In genomic region chr15:89475611-89476474, GRCm38 (mm10) we compare ENCODE assay signal across 8 mouse cellular contexts. TPM values are rescaled to one million over a fixed set of nuclear protein-coding genes. Genes with fewer than 3 reads are reported as not detected.
DNase-seq lines count a peak whose midpoint lies in the region; ATAC-seq and TF ChIP-seq lines count a peak whose summit lies in the region.

No protein-coding gene starts in this region.

- peaks cover 12% of the 10 kb centered on the region for H3K4me1 ChIP-seq in embryonic facial prominence, embryonic 14.5 days (ENCODE audit: control insufficient read depth, insufficient read depth, low read length)
- peaks cover 11% of the 10 kb centered on the region for H3K4me1 ChIP-seq in heart, adult 2 months (ENCODE audit: control insufficient read depth, insufficient read depth, low read length)
- H3K4me1 ChIP-seq in limb, embryonic 14.5 days (ENCODE audit: control insufficient read depth, insufficient read depth, low read length): peaks cover 7% of the 10 kb centered on the region; the same call in 1 of the 2 replicates
- peaks cover 14% of the 10 kb centered on the region for H3K4me1 ChIP-seq in midbrain, postnatal 0 days (ENCODE audit: insufficient read depth, low read length)

- H3K27me3 ChIP-seq in embryonic facial prominence, embryonic 14.5 days (replicated peaks; ENCODE audit: control insufficient read depth, insufficient read depth, low read length): no peaks in the 10 kb centered on the region
- H3K27me3 ChIP-seq in heart, adult 2 months (ENCODE audit: control insufficient read depth, insufficient read depth, low read length): no peaks in the 10 kb centered on the region
- H3K27me3 ChIP-seq in limb, embryonic 14.5 days (ENCODE audit: control insufficient read depth, insufficient read depth, low read length): no peaks in the 10 kb centered on the region
- H3K27me3 ChIP-seq in midbrain, postnatal 0 days (ENCODE audit: insufficient read depth, low read length): no peaks in the 10 kb centered on the region

- H3K4me3 ChIP-seq in embryonic facial prominence, embryonic 14.5 days (ENCODE audit: low read depth, low read length): peak overlapping the region; percentile 63
- H3K4me3 ChIP-seq in heart, adult 2 months: peak overlapping the region; percentile 68
- peak overlapping the region; percentile 46 for H3K4me3 ChIP-seq in limb, embryonic 14.5 days (replicated peaks; ENCODE audit: low read length)
- H3K4me3 ChIP-seq in midbrain, postnatal 0 days (ENCODE audit: low read depth, low read length): peak overlapping the region; percentile 47

- H3K36me3 ChIP-seq in embryonic facial prominence, embryonic 14.5 days (ENCODE audit: control insufficient read depth, insufficient read depth, low read length): no peaks in the 10 kb centered on the region
- H3K36me3 ChIP-seq in heart, adult 2 months (ENCODE audit: control insufficient read depth, insufficient read depth, low read length): no peaks in the 10 kb centered on the region
- H3K36me3 ChIP-seq in limb, embryonic 14.5 days (ENCODE audit: control insufficient read depth, insufficient read depth, low read length): no peaks in the 10 kb centered on the region
- 0 out of 2 replicates have a peak, but pooled peaks cover 3% of the 10 kb centered on the region for H3K36me3 ChIP-seq in midbrain, postnatal 0 days (ENCODE audit: insufficient read depth, low read length)

- peak; percentile 95 for DNase-seq in 3134 (ENCODE audit: extremely low read depth, insufficient read length, low spot score)
- peak; percentile 86 to 89 for DNase-seq in adrenal gland, postnatal 4 days (ENCODE audit: low spot score in 2 of 2)
- DNase-seq in embryonic facial prominence, embryonic 14.5 days (ENCODE audit: low spot score): peak; percentile 96
- DNase-seq in heart, adult 2 months: peak; percentile 96 to 97
- DNase-seq in kidney, adult 9 months: peak; percentile 95
- peak; percentile 93 for DNase-seq in limb, embryonic 14.5 days (ENCODE audit: low spot score)
- peak; percentile 91 for DNase-seq in midbrain, postnatal 0 days (ENCODE audit: low spot score)
- DNase-seq in spleen, postnatal 14 days (ENCODE audit: low spot score in 2 of 2): peak; percentile 83 to 87

- H3K9me3 ChIP-seq in embryonic facial prominence, embryonic 14.5 days (ENCODE audit: control insufficient read depth, low read length): no peaks in the 10 kb centered on the region
- H3K9me3 ChIP-seq in limb, embryonic 14.5 days (ENCODE audit: control insufficient read depth, low read length): no peaks in the 10 kb centered on the region
- no peaks in the 10 kb centered on the region for H3K9me3 ChIP-seq in midbrain, postnatal 0 days (ENCODE audit: low read length)

- peak overlapping the region; percentile 72 for H3K27ac ChIP-seq in embryonic facial prominence, embryonic 14.5 days (replicated peaks; ENCODE audit: low read depth, low read length)
- peak overlapping the region; percentile 94 for H3K27ac ChIP-seq in heart, adult 2 months
- H3K27ac ChIP-seq in limb, embryonic 14.5 days (replicated peaks; ENCODE audit: low read depth, low read length): peak overlapping the region; percentile 1; the same call in 1 of the 2 replicates
- peak overlapping the region; percentile 81 for H3K27ac ChIP-seq in midbrain, postnatal 0 days (ENCODE audit: low read depth, low read length)

- no peak for TF ChIP-seq CTCF in heart, adult 2 months (IDR thresholded peaks at IDR 0.05)
- 0 out of 2 replicates have a peak, but pooled peaks have one; percentile 9 for TF ChIP-seq CTCF in midbrain, postnatal 0 days (IDR thresholded peaks at IDR 0.05)

- TF ChIP-seq EP300 in heart, adult 2 months (IDR thresholded peaks at IDR 0.05; ENCODE audit: insufficient read depth, low read depth, low read length): 0 out of 2 replicates have a peak, but pooled peaks have one; percentile 52

- peak; percentile 86 for TF ChIP-seq POLR2A in heart, adult 2 months (IDR thresholded peaks at IDR 0.05; ENCODE audit: insufficient read depth, low read depth, low read length)
- peak; percentile 49; the same call in 1 of the 2 replicates for TF ChIP-seq POLR2A in limb, embryonic 14.5 days (IDR thresholded peaks at IDR 0.05; ENCODE audit: borderline replicate concordance, extremely low read depth, insufficient read depth, insufficient read length)

- 11% methylated on average over 36 of the region's 44 CpGs for WGBS in embryonic facial prominence, embryonic 14.5 days
- 7% methylated on average over 44 of the region's 44 CpGs for WGBS in heart, adult 2 months
- 11% methylated on average over 35 of the region's 44 CpGs for WGBS in limb, embryonic 14.5 days
- WGBS in midbrain, postnatal 0 days: 8% methylated on average over 44 of the region's 44 CpGs

- intact Hi-C loops in heart, adult 2 months (cut with DNase I): loop anchor here (2.0 to 10.0 kb wide), 2 partner anchors 21 to 611 kb away; partner anchors contain the start of gene Pim3

- ATAC-seq in embryonic facial prominence, embryonic 14.5 days (ENCODE audit: low read depth): peak; percentile 99
- peak; percentile 98 for ATAC-seq in limb, embryonic 14.5 days (ENCODE audit: low FRiP score, low read depth)
- peak; percentile 95 for ATAC-seq in midbrain, postnatal 0 days (ENCODE audit: low FRiP score)

- peak overlapping the region; percentile 96 for H3K4me2 ChIP-seq in embryonic facial prominence, embryonic 14.5 days (ENCODE audit: low read depth, low read length)
- H3K4me2 ChIP-seq in limb, embryonic 14.5 days (replicated peaks; ENCODE audit: low read depth, low read length, severe bottlenecking): peak overlapping the region; percentile 93
- H3K4me2 ChIP-seq in midbrain, postnatal 0 days (ENCODE audit: low read depth, low read length, poor library complexity, severe bottlenecking): peak overlapping the region; percentile 69

- no peaks in the 10 kb centered on the region for H3K79me2 ChIP-seq in heart, adult 2 months (replicated peaks; ENCODE audit: control insufficient read depth, insufficient read depth, low read length)

- peak overlapping the region; percentile 76 for H3K9ac ChIP-seq in embryonic facial prominence, embryonic 14.5 days (ENCODE audit: low read depth, low read length)
- H3K9ac ChIP-seq in heart, adult 2 months (ENCODE audit: low read depth, low read length): peak overlapping the region; percentile 71
- H3K9ac ChIP-seq in limb, embryonic 14.5 days (ENCODE audit: low read depth, low read length, severe bottlenecking): peak overlapping the region; percentile 64
- H3K9ac ChIP-seq in midbrain, postnatal 0 days (replicated peaks; ENCODE audit: low read length, poor library complexity, severe bottlenecking): peak overlapping the region; percentile 65

RNA-seq across cellular contexts. Expression of gene Arsa, which starts 1.4 kb away (rescaled TPM):
- 10 to 100 TPM; 24.4 to 25.0 TPM for total RNA-seq in adrenal gland, postnatal 4 days (2021)
- 18.5 and 20.7 TPM in 2 replicates for polyA plus RNA-seq in embryonic facial prominence, embryonic 14.5 days (2014; fragmentation: Nextera tagmentation; extraction: Ambion mirVana)
- 10 to 100 TPM; 11.1 to 13.5 TPM for total RNA-seq in heart, adult 2 months (2021)
- 19.5 and 22.1 TPM in 2 replicates for polyA plus RNA-seq in heart, adult 2 months (2012; rRNA removed)
- polyA plus RNA-seq in limb, embryonic 14.5 days (2012; rRNA removed): 30.7 and 38.5 TPM in 2 replicates
- polyA plus RNA-seq in limb, embryonic 14.5 days (2014; fragmentation: Nextera tagmentation; extraction: Ambion mirVana): 18.3 and 21.7 TPM in 2 replicates
- total RNA-seq in midbrain, postnatal 0 days (2014; rRNA removed): 31.0 and 34.0 TPM in 2 replicates
- polyA plus RNA-seq in midbrain, postnatal 0 days (2015; fragmentation: Nextera tagmentation; extraction: Ambion mirVana): 32.4 and 37.1 TPM in 2 replicates

RNA-seq across cellular contexts. Expression of gene Mapk8ip2, which starts 22.1 kb away (rescaled TPM):
- total RNA-seq in adrenal gland, postnatal 4 days (2021): 10 to 100 TPM; 20.4 to 22.1 TPM
- polyA plus RNA-seq in embryonic facial prominence, embryonic 14.5 days (2014; fragmentation: Nextera tagmentation; extraction: Ambion mirVana): 4.3 and 5.2 TPM in 2 replicates
- total RNA-seq in heart, adult 2 months (2021): under 1 TPM in 1 of 2 experiments, not detected in 1; 0.16 TPM
- 0.18 and 0.29 TPM in 2 replicates for polyA plus RNA-seq in heart, adult 2 months (2012; rRNA removed)
- 2.5 and 2.6 TPM in 2 replicates for polyA plus RNA-seq in limb, embryonic 14.5 days (2012; rRNA removed)
- 0.99 and 1.5 TPM in 2 replicates for polyA plus RNA-seq in limb, embryonic 14.5 days (2014; fragmentation: Nextera tagmentation; extraction: Ambion mirVana)
- 100 and 110 TPM in 2 replicates for total RNA-seq in midbrain, postnatal 0 days (2014; rRNA removed)
- polyA plus RNA-seq in midbrain, postnatal 0 days (2015; fragmentation: Nextera tagmentation; extraction: Ambion mirVana): 68.0 and 68.8 TPM in 2 replicates

RNA-seq across cellular contexts. Expression of gene Shank3, which starts 23.6 kb away (rescaled TPM):
- total RNA-seq in adrenal gland, postnatal 4 days (2021): 10 to 100 TPM; 58.7 to 66.0 TPM
- 1.9 and 2.0 TPM in 2 replicates for polyA plus RNA-seq in embryonic facial prominence, embryonic 14.5 days (2014; fragmentation: Nextera tagmentation; extraction: Ambion mirVana)
- 10 to 100 TPM; 44.3 to 52.2 TPM for total RNA-seq in heart, adult 2 months (2021)
- 29.6 and 31.0 TPM in 2 replicates for polyA plus RNA-seq in heart, adult 2 months (2012; rRNA removed)
- 18.4 and 25.1 TPM in 2 replicates for polyA plus RNA-seq in limb, embryonic 14.5 days (2012; rRNA removed)
- polyA plus RNA-seq in limb, embryonic 14.5 days (2014; fragmentation: Nextera tagmentation; extraction: Ambion mirVana): 2.4 and 2.7 TPM in 2 replicates
- total RNA-seq in midbrain, postnatal 0 days (2014; rRNA removed): 61.5 and 63.2 TPM in 2 replicates
- polyA plus RNA-seq in midbrain, postnatal 0 days (2015; fragmentation: Nextera tagmentation; extraction: Ambion mirVana): 8.1 and 12.6 TPM in 2 replicates

RNA-seq across cellular contexts. Expression of gene Chkb, which starts 46.1 kb away (rescaled TPM):
- total RNA-seq in adrenal gland, postnatal 4 days (2021): 10 to 100 TPM; 87.1 to 87.7 TPM
- 44.7 and 48.1 TPM in 2 replicates for polyA plus RNA-seq in embryonic facial prominence, embryonic 14.5 days (2014; fragmentation: Nextera tagmentation; extraction: Ambion mirVana)
- total RNA-seq in heart, adult 2 months (2021): 10 to 100 TPM; 46.8 to 48.2 TPM
- 81.3 and 91.7 TPM in 2 replicates for polyA plus RNA-seq in heart, adult 2 months (2012; rRNA removed)
- polyA plus RNA-seq in limb, embryonic 14.5 days (2012; rRNA removed): 72.6 and 79.0 TPM in 2 replicates
- 45.6 and 46.9 TPM in 2 replicates for polyA plus RNA-seq in limb, embryonic 14.5 days (2014; fragmentation: Nextera tagmentation; extraction: Ambion mirVana)
- 65.3 and 66.2 TPM in 2 replicates for total RNA-seq in midbrain, postnatal 0 days (2014; rRNA removed)
- polyA plus RNA-seq in midbrain, postnatal 0 days (2015; fragmentation: Nextera tagmentation; extraction: Ambion mirVana): 101 and 103 TPM in 2 replicates

RNA-seq across cellular contexts. Expression of gene Gm44502, which starts 46.3 kb away (rescaled TPM):
- 1 to 10 TPM in 1 of 2 experiments, under 1 TPM in 1; 0.84 to 1.9 TPM for total RNA-seq in adrenal gland, postnatal 4 days (2021)
- not detected in 2 replicates for polyA plus RNA-seq in embryonic facial prominence, embryonic 14.5 days (2014; fragmentation: Nextera tagmentation; extraction: Ambion mirVana)
- total RNA-seq in heart, adult 2 months (2021): 1 to 10 TPM; 5.5 to 9.5 TPM
- polyA plus RNA-seq in heart, adult 2 months (2012; rRNA removed): 2.1 and 2.5 TPM in 2 replicates
- 0.40 and 0.47 TPM in 2 replicates for polyA plus RNA-seq in limb, embryonic 14.5 days (2012; rRNA removed)
- not detected in 2 replicates for polyA plus RNA-seq in limb, embryonic 14.5 days (2014; fragmentation: Nextera tagmentation; extraction: Ambion mirVana)
- total RNA-seq in midbrain, postnatal 0 days (2014; rRNA removed): 0.85 and 0.93 TPM in 2 replicates
- not detected in 2 replicates for polyA plus RNA-seq in midbrain, postnatal 0 days (2015; fragmentation: Nextera tagmentation; extraction: Ambion mirVana)

Comparison
In these comparisons a context has a peak if more than half of its experiments do, and no peak if none do; other contexts are left out.
1. Peak in every context shown above with its lines: DNase-seq, ATAC-seq, H3K4me3 ChIP-seq and H3K27ac ChIP-seq.
2. H3K27ac ChIP-seq: peak in every context shown above with its lines; median percentile 94 in heart, adult 2 months; 81 in midbrain, postnatal 0 days; 72 in embryonic facial prominence, embryonic 14.5 days; 1 in limb, embryonic 14.5 days.
3. RNA of gene Mapk8ip2, which starts 22.1 kb away (polyA plus RNA-seq): 68.0 to 68.8 TPM in midbrain, postnatal 0 days; 4.3 to 5.2 TPM in embryonic facial prominence, embryonic 14.5 days, 0.99 to 2.6 TPM in limb, embryonic 14.5 days and 0.18 to 0.29 TPM in heart, adult 2 months; every median in the first group is over 10 times any median in the second.